Mouse (Mus musculus): ENCODE measurements around the gene Nrcam.

DNA sequence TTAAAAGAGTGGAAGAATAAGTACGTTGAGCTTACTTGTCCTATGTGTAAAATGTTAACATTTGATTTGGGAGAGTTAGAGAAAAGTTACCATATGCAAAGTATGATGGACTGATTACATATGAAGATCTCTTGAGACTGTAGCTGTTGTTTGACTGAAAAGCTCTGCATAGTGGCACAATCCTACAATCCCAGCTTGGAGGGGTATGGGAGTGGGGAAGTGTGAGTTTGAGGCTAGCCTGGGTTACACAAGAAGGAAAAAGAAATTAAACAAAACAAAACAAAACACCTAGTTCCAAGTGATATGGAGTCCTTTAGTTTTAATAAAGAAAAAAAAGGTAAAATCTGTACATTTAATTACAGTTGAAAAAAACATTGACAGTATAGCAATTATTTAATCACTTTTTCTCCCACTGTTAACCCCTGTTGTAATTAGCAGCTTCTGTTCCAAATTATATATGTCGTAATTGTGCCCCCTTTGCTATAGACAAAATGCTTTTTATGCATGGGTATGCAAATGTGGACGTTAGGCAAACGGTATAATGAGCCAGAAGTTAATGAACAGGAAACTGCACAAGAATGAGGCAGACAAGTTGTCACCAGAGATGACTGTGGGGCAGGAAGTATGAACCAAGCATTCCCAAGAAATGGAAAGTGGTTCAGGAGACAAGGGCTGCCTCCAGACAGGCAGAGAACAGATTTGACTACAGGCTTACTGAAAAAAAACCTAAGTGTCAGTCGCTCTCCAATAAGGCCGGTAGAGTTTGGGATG is 150.8 kb downstream of the Nrcam start:
- TF ChIP-seq CTCF (IDR thresholded peaks at IDR 0.05; ENCODE audit: control insufficient read depth, insufficient read depth, low read length) (no peak), POLR2A (IDR thresholded peaks at IDR 0.05; ENCODE audit: borderline replicate concordance, control insufficient read depth, low read depth, low read length) (no peak)

All from bone marrow, adult 2 months (tissue).